Mouse (Mus musculus) granulocyte monocyte progenitor cell, adult 5-6 weeks (primary cell): ENCODE measurements around the gene Rabgap1l. TPM values are rescaled to one million over a fixed set of nuclear protein-coding genes. Genes with fewer than 3 reads are reported as not detected.
"Not testable (repeated sequence)": the region's sequence is repeated elsewhere in the genome, so short reads cannot be mapped to it uniquely, and the experiment has no call there.

Experiments used
- ATAC-seq: replicated peaks from 2 replicates; pipeline ENCODE4 v1.8.0; 2016; ENCODE audit warnings: mild to moderate bottlenecking, moderate TSS enrichment, inconsistent platforms; ENCODE audit not compliant: poor library complexity, severe bottlenecking
- total RNA-seq, 2 experiments: library from RNA; stranded (forward) in 1 of 2; stranded (reverse) in 1 of 2; fragments of 200-712, 200-1000 nt in 1 of 2; fragments of >200 nt in 1 of 2; fragmentation: Nextera tagmentation in 1 of 2; gene quantifications; 2 replicates each; pipeline ENCODE4 v1.2.3; 2014 to 2017

Rabgap1l gene
- total RNA-seq, 2 experiments from 2014 or later, result 99.1 to 104 TPM

GRCm38 (mm10) chr1:160298893-160299292, 494.1 kb downstream of the Rabgap1l start:
- peak; percentile 24 for ATAC-seq

GRCm38 (mm10) chr1:160297701-160298100, 495.3 kb downstream of the Rabgap1l start:
- no peak for ATAC-seq

GRCm38 (mm10) chr1:160295323-160295722, 497.7 kb downstream of the Rabgap1l start:
- ATAC-seq, result no peak

GRCm38 (mm10) chr1:160293488-160293887, 499.5 kb downstream of the Rabgap1l start:
- peak; percentile 86 for ATAC-seq

GRCm38 (mm10) chr1:160292058-160292457, 501.0 kb downstream of the Rabgap1l start:
- no peak for ATAC-seq

GRCm38 (mm10) chr1:160290242-160290641, 502.8 kb downstream of the Rabgap1l start:
- peak; percentile 39 for ATAC-seq

- peak; percentile 33; the same call in 1 of the 2 replicates for ATAC-seq
Observed at GRCm38 (mm10) chr1:160287058-160287645, 505.9 kb downstream of the Rabgap1l start.

GRCm38 (mm10) chr1:160286400-160287057, 506.5 kb downstream of the Rabgap1l start:
- no peak for ATAC-seq

GRCm38 (mm10) chr1:160284241-160284640, 508.8 kb downstream of the Rabgap1l start:
- no peak for ATAC-seq

GRCm38 (mm10) chr1:160282166-160282874, 510.7 kb downstream of the Rabgap1l start:
- not testable (repeated sequence) for ATAC-seq

- no peak for ATAC-seq
Observed at GRCm38 (mm10) chr1:160281337-160282084, 511.5 kb downstream of the Rabgap1l start.

GRCm38 (mm10) chr1:160280603-160281002, 512.4 kb downstream of the Rabgap1l start:
- ATAC-seq, result peak; percentile 100

- no peak for ATAC-seq
Observed at GRCm38 (mm10) chr1:160277940-160278682, 514.9 kb downstream of the Rabgap1l start.

- no peak for ATAC-seq
Observed at GRCm38 (mm10) chr1:160275248-160275647, 517.8 kb downstream of the Rabgap1l start.

GRCm38 (mm10) chr1:160273133-160273743, 519.8 kb downstream of the Rabgap1l start:
- ATAC-seq, result no peak

GRCm38 (mm10) chr1:160271282-160271967, 521.6 kb downstream of the Rabgap1l start:
- no peak for ATAC-seq

- peak; percentile 99 for ATAC-seq
Observed at GRCm38 (mm10) chr1:160268322-160268721, 524.7 kb downstream of the Rabgap1l start.

- ATAC-seq, result no peak
Observed at GRCm38 (mm10) chr1:160263630-160264346, 529.2 kb downstream of the Rabgap1l start.
